Mouse (Mus musculus) right cerebral cortex, postnatal 4 days (tissue): ENCODE measurements around the gene Npr1.

Source experiments
- DNase-seq: peaks from one replicate; pipeline ENCODE4 v3.0.0-alpha.2; 2022

The Npr1 gene

GRCm38 (mm10) chr3:90475151-90475830, 9.6 kb upstream of the Npr1 start:
- DNase-seq = no peak

- no peak for DNase-seq
Measured at GRCm38 (mm10) chr3:90472213-90472612, 6.5 kb upstream of the Npr1 start.

GRCm38 (mm10) chr3:90467618-90468300, 2.1 kb upstream of the Npr1 start:
- DNase-seq = no peak

GRCm38 (mm10) chr3:90466311-90466766, 673 bp upstream of the Npr1 start:
- no peak for DNase-seq

- DNase-seq = no peak
Measured at GRCm38 (mm10) chr3:90465081-90465685, 483 bp downstream of the Npr1 start.

GRCm38 (mm10) chr3:90464552-90465080, 1.1 kb downstream of the Npr1 start:
- no peak for DNase-seq

- DNase-seq = no peak
Measured at GRCm38 (mm10) chr3:90462579-90462978, 3.1 kb downstream of the Npr1 start.

GRCm38 (mm10) chr3:90461935-90462334, 3.7 kb downstream of the Npr1 start:
- no peak for DNase-seq

GRCm38 (mm10) chr3:90460315-90460714, 5.4 kb downstream of the Npr1 start:
- DNase-seq = no peak

- DNase-seq = no peak
Measured at GRCm38 (mm10) chr3:90459727-90460126, 5.9 kb downstream of the Npr1 start.

- no peak for DNase-seq
Measured at GRCm38 (mm10) chr3:90454931-90455330, 10.7 kb downstream of the Npr1 start.

GRCm38 (mm10) chr3:90451396-90452095, 14.1 kb downstream of the Npr1 start:
- DNase-seq = no peak

- no peak for DNase-seq
Measured at GRCm38 (mm10) chr3:90450874-90451273, 14.8 kb downstream of the Npr1 start.

- no peak for DNase-seq
Measured at GRCm38 (mm10) chr3:90448626-90449025, 17.0 kb downstream of the Npr1 start.

- peak; percentile 7 for DNase-seq
Measured at GRCm38 (mm10) chr3:90447123-90447494, 18.6 kb downstream of the Npr1 start.

GRCm38 (mm10) chr3:90446389-90447122, 19.1 kb downstream of the Npr1 start:
- DNase-seq = peak; percentile 80

- no peak for DNase-seq
Measured at GRCm38 (mm10) chr3:90445417-90446200, 20.1 kb downstream of the Npr1 start.

- DNase-seq = no peak
Measured at GRCm38 (mm10) chr3:90443977-90444376, 21.7 kb downstream of the Npr1 start.

- no peak for DNase-seq
Measured at GRCm38 (mm10) chr3:90440756-90441155, 24.9 kb downstream of the Npr1 start.

- DNase-seq = no peak
Measured at GRCm38 (mm10) chr3:90437131-90437530, 28.5 kb downstream of the Npr1 start.

- DNase-seq = no peak
Measured at GRCm38 (mm10) chr3:90434073-90434730, 31.5 kb downstream of the Npr1 start.
